Comparison of ENCODE assay signal across 8 mouse cellular contexts in the genomic region with DNA sequence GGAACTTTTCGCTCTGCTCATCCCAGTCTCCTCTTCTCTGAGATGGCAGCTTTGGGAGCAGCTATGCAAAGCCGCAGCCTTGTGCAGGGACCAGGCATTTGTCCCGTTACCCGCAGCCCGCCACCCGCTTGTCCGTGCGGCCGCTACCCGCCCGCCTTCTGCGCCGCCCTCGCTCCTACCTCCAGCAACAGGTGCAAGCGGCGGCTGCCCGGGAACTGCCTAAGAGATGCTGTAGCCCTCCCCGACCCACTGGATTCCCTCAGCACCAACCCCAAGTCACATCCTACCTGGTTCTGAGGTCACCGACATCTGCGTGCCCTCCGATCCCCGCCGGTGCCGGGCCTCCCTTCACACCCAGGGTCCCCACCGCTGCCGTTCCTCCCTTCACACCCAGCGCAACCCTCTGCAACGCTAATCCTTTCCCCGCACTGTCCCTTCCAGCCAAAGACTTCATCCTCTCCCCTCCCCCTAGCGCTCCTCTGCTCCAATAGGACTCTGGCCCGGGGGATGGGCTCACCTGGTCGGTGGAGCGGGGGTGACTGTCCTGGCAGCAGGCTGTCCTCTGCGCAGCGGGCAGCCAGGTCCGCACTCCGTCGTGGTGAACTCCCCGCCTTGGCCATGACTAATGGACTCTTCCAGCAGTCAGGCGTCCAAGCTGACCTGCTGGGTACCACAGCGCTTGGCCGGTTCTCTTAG. TPM values are rescaled to one million over a fixed set of nuclear protein-coding genes. Genes with fewer than 3 reads are reported as not detected.
DNase-seq lines count a peak whose midpoint lies in the region; ATAC-seq and TF ChIP-seq lines count a peak whose summit lies in the region.

A gene (minus strand): TSS at position 435 of the 696 bp plus-strand sequence.

- WGBS in forebrain, embryonic 16.5 days = 1% methylated on average over 42 of the region's 42 CpGs
- under 1% methylated on average over 42 of the region's 42 CpGs for WGBS in hindbrain, embryonic 11.5 days
- under 1% methylated on average over 41 of the region's 42 CpGs for WGBS in lung, embryonic 16.5 days

- TF ChIP-seq CTCF in MEL (IDR thresholded peaks at IDR 0.05 in 2 of 3, conservative IDR thresholded peaks at IDR 0.05 in 1 of 3; ENCODE audit: control insufficient read depth in 1 of 3, insufficient read depth in 1 of 3, low read depth in 2 of 3, low read length in 3 of 3, poor library complexity in 1 of 3, severe bottlenecking in 1 of 3) = no peak

- H3K4me1 ChIP-seq in MEL (ENCODE audit: control insufficient read depth in 1 of 2, insufficient read depth in 2 of 2, low read length in 2 of 2) = peaks cover 4 to 5% of the 10 kb centered on the region in 2 experiments; a peak in 3 of 4 replicates
- H3K4me1 ChIP-seq in forebrain, embryonic 16.5 days (replicated peaks; ENCODE audit: control insufficient read depth, insufficient read depth, low read length) = peaks cover 17% of the 10 kb centered on the region
- H3K4me1 ChIP-seq in hindbrain, embryonic 11.5 days (replicated peaks; ENCODE audit: control insufficient read depth, insufficient read depth, low read length) = 0 out of 2 replicates have a peak, but pooled peaks cover 3% of the 10 kb centered on the region
- 0 out of 2 replicates have a peak, but pooled peaks cover 2% of the 10 kb centered on the region for H3K4me1 ChIP-seq in lung, embryonic 16.5 days (replicated peaks; ENCODE audit: control insufficient read depth, insufficient read depth, low read length)

- H3K79me2 ChIP-seq in MEL (ENCODE audit: control insufficient read depth, insufficient read depth, low read length, poor library complexity) = peaks cover 3% of the 10 kb centered on the region

- peak; percentile 93 for ATAC-seq in forebrain, embryonic 16.5 days
- ATAC-seq in hindbrain, embryonic 11.5 days (ENCODE audit: low FRiP score) = peak; percentile 97
- ATAC-seq in lung, embryonic 16.5 days (ENCODE audit: low read depth) = peak; percentile 99

- H3K4me3 ChIP-seq in MEL (ENCODE audit: control insufficient read depth in 1 of 2, insufficient read depth in 1 of 2, low read depth in 2 of 2, low read length in 2 of 2) = peak within 1 kb of the TSS; percentile 80 to 94
- H3K4me3 ChIP-seq in forebrain, embryonic 16.5 days (replicated peaks; ENCODE audit: low read length) = peak within 1 kb of the TSS; percentile 45
- peak within 1 kb of the TSS; percentile 80 for H3K4me3 ChIP-seq in hindbrain, embryonic 11.5 days (ENCODE audit: low read depth, low read length)
- H3K4me3 ChIP-seq in lung, embryonic 16.5 days (ENCODE audit: low read length) = peak within 1 kb of the TSS; percentile 45

- no peaks in the 10 kb centered on the region for H3K27me3 ChIP-seq in MEL (ENCODE audit: control insufficient read depth in 1 of 2, insufficient read depth in 2 of 2, low read length in 2 of 2)
- H3K27me3 ChIP-seq in forebrain, embryonic 16.5 days (replicated peaks; ENCODE audit: control insufficient read depth, insufficient read depth, low read length) = no peaks in the 10 kb centered on the region
- H3K27me3 ChIP-seq in hindbrain, embryonic 11.5 days (ENCODE audit: control insufficient read depth, insufficient read depth, low read length) = no peaks in the 10 kb centered on the region
- peaks cover 20% of the 10 kb centered on the region for H3K27me3 ChIP-seq in lung, embryonic 16.5 days (ENCODE audit: control insufficient read depth, insufficient read depth, low read depth, low read length)

- peak within 1 kb of the TSS; percentile 63 for H3K4me2 ChIP-seq in forebrain, embryonic 16.5 days (ENCODE audit: low read length)
- peak within 1 kb of the TSS; percentile 68 for H3K4me2 ChIP-seq in hindbrain, embryonic 11.5 days (replicated peaks; ENCODE audit: low read depth, low read length)
- H3K4me2 ChIP-seq in lung, embryonic 16.5 days (ENCODE audit: low read depth, low read length) = peak within 1 kb of the TSS; percentile 61

- H3K36me3 ChIP-seq in MEL (ENCODE audit: control insufficient read depth in 1 of 2, insufficient read depth in 2 of 2, low read length in 2 of 2) = peaks cover 0 to 6% of the 10 kb centered on the region in 2 experiments; a peak in 1 of 4 replicates
- H3K36me3 ChIP-seq in forebrain, embryonic 16.5 days (ENCODE audit: control insufficient read depth, insufficient read depth) = no peaks in the 10 kb centered on the region
- H3K36me3 ChIP-seq in hindbrain, embryonic 11.5 days (ENCODE audit: control insufficient read depth, insufficient read depth, low read length) = no peaks in the 10 kb centered on the region
- H3K36me3 ChIP-seq in lung, embryonic 16.5 days (ENCODE audit: control insufficient read depth, insufficient read depth, low read length) = no peaks in the 10 kb centered on the region

- peak in 1 of 2 experiments; percentile 25; a peak in 1 of 4 replicates for TF ChIP-seq POLR2A in MEL (IDR thresholded peaks at IDR 0.05; ENCODE audit: control insufficient read depth in 1 of 2, insufficient read depth in 1 of 2, low read depth in 1 of 2, low read length in 2 of 2, poor library complexity in 1 of 2)

- no peak for TF ChIP-seq EP300 in MEL (IDR thresholded peaks at IDR 0.05; ENCODE audit: low read depth in 1 of 2, low read length in 2 of 2)

- no peak for TF ChIP-seq RAD21 in MEL (IDR thresholded peaks at IDR 0.05; ENCODE audit: low read depth, low read length)

- H3K9ac ChIP-seq in MEL (ENCODE audit: control insufficient read depth, low read depth, low read length, poor library complexity, severe bottlenecking) = peak within 1 kb of the TSS; percentile 73
- H3K9ac ChIP-seq in forebrain, embryonic 16.5 days (replicated peaks; ENCODE audit: low read depth, low read length) = peak within 1 kb of the TSS; percentile 36
- H3K9ac ChIP-seq in hindbrain, embryonic 11.5 days (ENCODE audit: low read depth, low read length) = peak within 1 kb of the TSS; percentile 86
- H3K9ac ChIP-seq in lung, embryonic 16.5 days (ENCODE audit: low read length) = no peak within 1 kb of the TSS; the same call in none of the 2 replicates

- peak; percentile 70 for DNase-seq in MEL (ENCODE audit: low read depth, low spot score)
- DNase-seq in cerebellum, adult 8-10 months = peak; percentile 60
- peak; percentile 95 for DNase-seq in hindbrain, embryonic 11.5 days (ENCODE audit: low spot score)
- DNase-seq in layer of hippocampus, postnatal 14 days (ENCODE audit: low spot score in 2 of 2) = peak; percentile 48 to 68
- peak; percentile 82 for DNase-seq in ovary, postnatal 36 days (ENCODE audit: low spot score)
- no peak for DNase-seq in T-cell, adult 2 months (ENCODE audit: low spot score)

- H3K27ac ChIP-seq in MEL (ENCODE audit: control insufficient read depth, low read depth, low read length) = peak within 1 kb of the TSS; percentile 65
- no peak within 1 kb of the TSS for H3K27ac ChIP-seq in forebrain, embryonic 16.5 days (ENCODE audit: low read length)
- H3K27ac ChIP-seq in hindbrain, embryonic 11.5 days (ENCODE audit: low read depth, low read length) = peak within 1 kb of the TSS; percentile 59
- H3K27ac ChIP-seq in lung, embryonic 16.5 days (ENCODE audit: low read length) = no peak within 1 kb of the TSS

- no peaks in the 10 kb centered on the region for H3K9me3 ChIP-seq in MEL (replicated peaks; ENCODE audit: insufficient read depth, low read length)
- no peaks in the 10 kb centered on the region for H3K9me3 ChIP-seq in forebrain, embryonic 16.5 days (ENCODE audit: control insufficient read depth, low read length)
- no peaks in the 10 kb centered on the region for H3K9me3 ChIP-seq in hindbrain, embryonic 11.5 days (ENCODE audit: control insufficient read depth, low read length)
- no peaks in the 10 kb centered on the region for H3K9me3 ChIP-seq in lung, embryonic 16.5 days (ENCODE audit: control insufficient read depth, low read length)

TF ChIP-seq in MEL, 35 proteins besides CTCF, POLR2A, EP300 and RAD21:
- no peak for TF ChIP-seq BHLHE40 (IDR thresholded peaks at IDR 0.05; ENCODE audit: borderline replicate concordance, low read depth, low read length)
- TF ChIP-seq MEF2A (IDR thresholded peaks at IDR 0.05; ENCODE audit: extremely low read depth, insufficient replicate concordance, low read depth, low read length, poor library complexity, severe bottlenecking) = no peak
- TF ChIP-seq CHD1 (IDR thresholded peaks at IDR 0.05; ENCODE audit: low read depth, low read length) = no peak
- TF ChIP-seq ZKSCAN1 (IDR thresholded peaks at IDR 0.05; ENCODE audit: low read depth, low read length) = no peak
- TF ChIP-seq MAZ (IDR thresholded peaks at IDR 0.05; ENCODE audit: low read depth, low read length) = no peak
- TF ChIP-seq NRF1 (IDR thresholded peaks at IDR 0.05; ENCODE audit: insufficient read depth, low read depth, low read length, poor library complexity, severe bottlenecking) = no peak
- no peak for TF ChIP-seq ELF1 (IDR thresholded peaks at IDR 0.05; ENCODE audit: low read depth, low read length)
- TF ChIP-seq USF1 (IDR thresholded peaks at IDR 0.05; ENCODE audit: low read depth, low read length) = no peak
- no peak for TF ChIP-seq E2F4 (IDR thresholded peaks at IDR 0.05; ENCODE audit: borderline replicate concordance, low read depth, low read length)
- no peak for TF ChIP-seq MYB (IDR thresholded peaks at IDR 0.05; ENCODE audit: low read depth, low read length)
- no peak for TF ChIP-seq NELFE (IDR thresholded peaks at IDR 0.05; ENCODE audit: low read depth, low read length)
- TF ChIP-seq JUND (IDR thresholded peaks at IDR 0.05; ENCODE audit: low read depth, low read length) = no peak
- TF ChIP-seq MAX (IDR thresholded peaks at IDR 0.05; ENCODE audit: low read length) = no peak
- TF ChIP-seq TCF12 (IDR thresholded peaks at IDR 0.05; ENCODE audit: low read depth, low read length) = no peak
- no peak for TF ChIP-seq ZNF384 (IDR thresholded peaks at IDR 0.05; ENCODE audit: low read depth, low read length)
- no peak for TF ChIP-seq ZC3H11A (IDR thresholded peaks at IDR 0.05; ENCODE audit: low read depth, low read length)
- TF ChIP-seq GABPA (IDR thresholded peaks at IDR 0.05; ENCODE audit: low read depth, low read length) = no peak
- no peak for TF ChIP-seq MYC (IDR thresholded peaks at IDR 0.05; ENCODE audit: low read depth, low read length)
- TF ChIP-seq UBTF (IDR thresholded peaks at IDR 0.05; ENCODE audit: borderline replicate concordance, insufficient read depth, low read depth, low read length) = no peak
- no peak for TF ChIP-seq MXI1 (IDR thresholded peaks at IDR 0.05; ENCODE audit: low read depth, low read length)
TF ChIP-seq in MEL: peak in this region for 0.

RNA-seq across cellular contexts. Expression of the gene that starts here (rescaled TPM):
- total RNA-seq in MEL (2012; rRNA removed) = 5.6 and 5.8 TPM in 2 replicates
- 1 to 10 TPM in 1 of 2 experiments, not detected in 1; 5.8 TPM for polyA plus RNA-seq in MEL (2012; ENCODE audit: insufficient read depth in 1 of 2, insufficient read length in 2 of 2, low read depth in 1 of 2, low replicate concordance in 2 of 2, missing spikeins in 1 of 2)
- polyA plus RNA-seq in forebrain, embryonic 16.5 days (2015; fragmentation: Nextera tagmentation; extraction: Ambion mirVana) = 11.5 and 14.2 TPM in 2 replicates
- polyA plus RNA-seq in hindbrain, embryonic 11.5 days (2014; fragmentation: Nextera tagmentation; extraction: Ambion mirVana) = 40.3 and 54.5 TPM in 2 replicates
- 1 to 10 TPM; 4.1 to 4.3 TPM for total RNA-seq in layer of hippocampus, postnatal 14 days (2021)
- 1.3 and 1.9 TPM in 2 replicates for polyA plus RNA-seq in lung, embryonic 16.5 days (2015; fragmentation: Nextera tagmentation; extraction: Ambion mirVana)

Comparison
In these comparisons a context has a peak if more than half of its experiments do, and no peak if none do; other contexts are left out.
1. H3K27ac ChIP-seq: peak in MEL (single experiment) and hindbrain, embryonic 11.5 days (single experiment); none in forebrain, embryonic 16.5 days (single experiment) and lung, embryonic 16.5 days (single experiment).
2. Peak in every context shown above with its lines, with median percentiles within 50 percentile points of each other: H3K4me3 ChIP-seq, ATAC-seq and H3K4me2 ChIP-seq.